Mouse (Mus musculus) lung, postnatal 25 days (tissue): ENCODE measurements around the gene Agpat4.
A peak's percentile ranks its signal among the peaks of the same experiment; 100 is the strongest.
"Not testable (repeated sequence)": the region's sequence is repeated elsewhere in the genome, so short reads cannot be mapped to it uniquely, and the experiment has no call there.

ENCODE experiments used
- DNase-seq: peaks from one replicate; pipeline ENCODE4 v3.0.0; 2022; ENCODE audit warnings: low spot score

The Agpat4 gene

GRCm38 (mm10) chr17:12195137-12195536 is 76.6 kb downstream of the Agpat4 start:
- DNase-seq, result peak; percentile 37

- DNase-seq, result no peak
These were observed 77.1 kb downstream of the Agpat4 start for GRCm38 (mm10) chr17:12195604-12196003.

DNA sequence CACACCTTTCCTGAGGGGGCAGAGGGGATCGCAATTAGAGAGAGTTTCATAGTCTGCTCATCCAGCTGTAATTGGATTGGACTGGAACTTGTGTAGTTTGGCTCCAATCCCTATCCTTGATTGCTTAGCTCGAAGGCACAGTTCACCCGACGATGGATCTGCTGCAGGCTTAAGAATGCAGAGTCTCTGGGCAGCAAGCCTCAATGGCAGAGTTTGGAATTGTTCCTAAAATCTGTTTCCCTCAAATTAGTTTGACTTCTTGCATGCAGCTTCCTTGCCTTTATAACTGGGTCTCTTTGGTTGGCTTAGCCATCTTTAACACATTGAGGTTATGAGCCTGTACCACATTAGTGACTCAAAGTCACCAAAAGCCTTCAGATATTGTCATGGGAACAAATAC is 81.4 kb downstream of the Agpat4 start:
- DNase-seq, result no peak

- no peak for DNase-seq
These were observed 82.6 kb downstream of the Agpat4 start for GRCm38 (mm10) chr17:12201086-12201485.

DNA sequence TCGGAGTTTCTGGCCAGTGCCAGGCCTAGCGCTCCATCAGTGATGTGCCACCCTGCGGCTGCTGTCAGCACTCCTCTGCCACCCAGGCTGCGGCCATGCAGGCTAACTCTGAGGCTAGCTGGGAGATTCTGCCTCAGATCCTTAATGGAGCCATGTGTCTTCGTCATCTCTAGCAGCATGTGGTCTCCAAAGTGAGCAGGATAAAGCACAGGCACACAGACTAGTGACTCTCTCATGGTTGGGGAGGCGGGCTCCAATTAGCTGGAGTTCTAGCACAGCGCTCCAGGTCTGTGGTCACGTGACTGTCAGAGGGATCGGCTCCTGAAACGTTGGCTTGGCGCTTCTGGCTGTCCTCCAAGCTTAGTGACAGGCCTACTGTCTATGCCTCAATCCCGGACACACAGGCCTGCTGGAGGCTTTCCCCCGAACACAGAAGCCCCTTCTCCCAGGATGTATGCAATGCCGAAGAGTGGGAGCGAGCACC is 85.0 kb downstream of the Agpat4 start:
- DNase-seq, result no peak

GRCm38 (mm10) chr17:12204246-12204645 is 85.7 kb downstream of the Agpat4 start:
- no peak for DNase-seq

DNA sequence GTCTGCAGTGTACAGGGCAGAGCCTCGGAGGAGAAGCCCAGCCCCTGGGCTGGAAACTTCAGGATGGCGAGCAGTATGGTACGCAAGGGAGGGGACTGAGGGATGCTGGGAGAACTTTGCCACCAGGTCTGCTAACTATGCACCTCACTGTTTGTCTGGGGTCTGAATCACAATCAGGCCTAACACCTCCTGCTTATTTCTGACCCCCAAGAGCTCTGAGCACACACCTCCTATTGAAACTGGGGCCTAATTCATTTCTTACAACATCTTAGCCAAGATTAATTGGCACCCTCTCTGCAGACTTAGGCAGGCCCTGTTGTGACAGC is 86.1 kb downstream of the Agpat4 start:
- DNase-seq, result no peak

DNA sequence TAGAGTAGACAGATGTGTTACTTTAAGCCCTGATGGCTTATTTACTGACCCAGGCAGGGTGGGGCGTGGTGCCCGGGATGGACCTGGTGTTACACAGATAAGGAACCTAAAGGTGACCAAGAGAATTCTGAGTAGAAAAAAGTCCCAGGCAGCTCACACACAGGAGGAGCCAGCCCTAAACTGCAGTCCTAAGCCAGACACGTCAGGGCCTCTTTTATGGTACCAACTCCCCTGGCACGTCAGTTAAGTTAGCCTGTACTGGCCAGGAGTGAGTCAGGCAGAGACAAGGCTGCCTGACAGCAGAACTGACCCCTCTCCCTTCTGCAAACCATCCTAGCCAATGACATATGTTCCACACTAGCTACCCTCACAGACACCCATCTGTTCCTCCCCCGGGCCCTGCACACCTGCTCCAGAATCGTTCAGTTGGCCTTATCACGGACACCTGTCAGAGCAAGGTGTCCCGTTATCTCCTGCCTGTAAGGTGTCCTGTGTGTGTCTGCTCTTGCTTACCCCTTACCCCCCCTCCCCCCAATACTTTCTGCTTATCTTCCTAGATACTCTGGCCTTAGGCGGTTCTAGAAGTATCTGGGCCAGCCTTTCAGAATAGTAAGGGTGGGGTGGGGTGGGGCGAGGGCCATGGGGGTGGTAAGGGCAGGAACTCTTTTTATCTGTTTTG is 86.7 kb downstream of the Agpat4 start:
- DNase-seq, result no peak

- no peak for DNase-seq
These were observed 87.2 kb downstream of the Agpat4 start for GRCm38 (mm10) chr17:12205694-12206075.

GRCm38 (mm10) chr17:12206248-12206647 is 87.7 kb downstream of the Agpat4 start:
- DNase-seq, result no peak

DNA sequence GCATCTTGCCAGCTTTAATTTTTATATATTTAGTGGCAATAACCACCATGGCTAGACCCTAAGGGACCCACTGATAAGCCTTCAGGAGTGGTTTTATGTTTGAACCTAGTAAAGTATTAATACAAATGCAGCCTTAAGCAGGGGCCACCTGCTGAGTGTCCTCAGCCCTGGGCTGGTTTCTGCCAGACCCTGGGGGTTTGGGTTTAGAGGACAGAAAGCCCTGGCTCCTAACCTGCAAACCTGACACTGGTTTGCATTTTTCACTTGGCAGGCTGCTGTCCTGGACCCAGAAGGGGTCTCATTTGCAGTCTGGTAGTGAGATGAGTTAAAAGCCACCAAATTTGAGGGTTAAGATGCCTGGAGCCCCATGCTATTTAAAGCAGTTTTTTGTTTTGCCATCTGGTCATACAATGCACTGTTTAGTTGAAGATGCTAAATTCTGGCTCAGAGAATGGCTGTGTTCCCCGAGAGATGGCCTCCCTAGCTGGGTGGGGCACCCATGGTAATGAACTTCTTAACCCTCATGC is 88.6 kb downstream of the Agpat4 start:
- no peak for DNase-seq

GRCm38 (mm10) chr17:12209481-12209880 is 91.0 kb downstream of the Agpat4 start:
- no peak for DNase-seq

GRCm38 (mm10) chr17:12210544-12211132 is 92.1 kb downstream of the Agpat4 start:
- peak; percentile 85 for DNase-seq

DNA sequence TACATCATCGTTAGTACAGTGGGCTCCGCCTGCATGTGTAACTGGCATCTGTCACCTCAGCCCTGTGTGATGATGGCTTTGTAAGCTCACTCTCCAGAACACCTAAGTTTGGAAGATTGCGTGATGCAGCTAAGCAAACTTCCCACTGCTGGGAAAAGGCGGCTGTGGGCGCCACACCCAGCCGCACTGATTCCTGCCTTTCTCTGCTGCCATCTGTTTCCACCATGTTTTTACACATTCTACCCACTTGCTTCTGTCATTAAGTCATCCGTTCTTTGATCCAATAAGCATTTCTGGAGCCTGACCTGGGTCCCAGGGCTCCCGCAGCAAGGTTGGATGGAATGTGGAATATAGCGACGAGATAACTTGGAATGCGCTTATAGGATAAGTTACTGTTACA is 93.4 kb downstream of the Agpat4 start:
- DNase-seq, result no peak

DNA sequence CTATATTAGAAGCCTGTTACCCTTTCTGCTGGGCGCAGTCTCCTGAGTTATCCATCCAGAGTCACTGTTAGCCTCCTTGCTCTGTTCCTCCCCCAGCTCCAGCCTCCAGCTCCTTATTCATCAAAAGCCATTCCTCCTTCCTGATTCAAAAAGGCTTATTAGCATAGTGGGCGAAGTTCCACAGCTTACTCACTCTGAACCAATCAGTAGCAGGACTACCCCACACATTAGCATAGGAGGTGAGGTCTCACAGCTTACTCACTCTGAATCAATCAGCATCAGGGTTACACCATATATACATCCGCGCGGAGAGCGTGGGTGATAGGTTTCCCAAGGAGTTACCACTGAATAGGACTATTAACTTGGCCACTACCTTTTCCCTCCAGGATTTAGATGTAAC is 93.8 kb downstream of the Agpat4 start:
- no peak for DNase-seq

- DNase-seq, result no peak
These were observed 94.9 kb downstream of the Agpat4 start for GRCm38 (mm10) chr17:12213430-12213829.

DNA sequence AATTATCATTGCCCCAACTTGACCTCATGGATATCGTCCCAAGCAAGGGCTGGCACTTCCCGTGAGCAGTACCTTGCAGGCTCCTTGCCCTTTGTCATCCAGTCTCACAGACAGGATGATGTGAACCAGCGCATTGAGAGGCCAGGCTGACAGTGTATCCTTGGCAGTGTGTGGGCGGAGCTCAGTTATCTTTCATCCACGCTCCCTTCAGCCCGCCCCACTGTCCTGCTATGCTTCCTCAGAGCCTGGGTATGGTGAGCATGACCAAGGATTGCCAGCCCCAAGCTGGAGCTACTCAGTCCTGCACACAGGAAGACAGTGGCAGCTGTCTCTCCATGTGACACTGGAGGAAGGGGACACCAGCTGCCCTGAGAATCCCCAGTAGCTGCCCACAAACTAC is 97.7 kb downstream of the Agpat4 start:
- no peak for DNase-seq

GRCm38 (mm10) chr17:12221926-12222325 is 103.4 kb downstream of the Agpat4 start:
- DNase-seq, result no peak

DNA sequence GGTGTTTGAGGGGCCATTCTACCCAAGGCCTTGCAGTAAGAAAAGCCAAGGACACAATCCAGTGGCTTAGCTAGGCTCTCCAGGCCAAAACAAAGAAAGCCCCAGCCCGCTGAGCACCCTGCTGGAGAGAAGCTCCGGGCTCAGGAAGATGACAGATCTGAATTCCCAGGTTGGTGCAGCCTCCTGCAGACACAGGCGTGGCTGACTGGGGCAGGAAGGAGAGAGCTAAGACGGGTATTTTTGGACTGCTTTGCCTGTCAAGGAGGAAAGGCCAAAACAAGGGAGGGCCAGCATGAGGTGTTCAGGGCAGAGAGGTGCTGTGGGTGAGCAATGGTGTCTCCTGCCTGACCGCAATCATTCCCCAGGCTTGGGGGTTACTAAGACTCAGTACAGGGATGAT is 105.2 kb downstream of the Agpat4 start:
- no peak for DNase-seq

GRCm38 (mm10) chr17:12224145-12224544 is 105.6 kb downstream of the Agpat4 start:
- no peak for DNase-seq

DNA sequence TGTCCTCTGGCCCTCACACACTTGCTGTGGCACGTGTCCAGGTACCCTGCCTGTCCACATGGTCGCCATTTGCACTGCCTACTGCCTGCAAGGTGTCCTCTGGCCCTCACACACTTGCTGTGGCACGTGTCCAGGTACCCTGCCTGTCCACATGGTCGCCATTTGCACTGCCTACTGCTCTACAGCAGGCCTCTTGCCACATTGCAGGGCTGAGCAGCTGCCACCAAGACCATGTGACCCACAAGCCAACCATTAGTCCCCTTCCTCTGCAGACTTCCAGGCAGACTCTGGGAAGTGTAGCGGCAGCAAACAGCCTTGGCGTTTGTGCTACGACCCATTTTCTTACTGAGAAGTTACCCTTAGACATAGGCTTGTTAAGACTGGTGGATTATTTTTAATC is 106.0 kb downstream of the Agpat4 start:
- not testable (repeated sequence) for DNase-seq

DNA sequence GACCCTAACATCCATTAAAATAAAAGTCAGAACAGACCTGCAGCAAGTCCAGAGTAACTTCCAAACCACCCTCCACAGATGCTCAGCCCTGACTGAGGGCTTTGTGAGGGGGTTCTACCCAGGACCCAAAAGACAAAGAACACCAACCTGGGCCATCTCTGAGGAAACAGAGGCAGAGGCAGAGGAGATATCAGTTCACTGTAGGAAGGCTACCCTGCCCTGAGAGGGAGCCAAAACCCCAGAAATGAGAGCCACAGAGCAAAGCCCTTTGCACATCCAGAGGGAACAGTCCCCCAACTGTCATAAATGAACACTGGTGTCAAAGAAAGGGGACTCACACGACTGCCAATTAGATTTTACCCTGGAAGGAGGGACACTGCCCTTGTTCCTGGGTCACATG is 106.7 kb downstream of the Agpat4 start:
- no peak for DNase-seq

DNA sequence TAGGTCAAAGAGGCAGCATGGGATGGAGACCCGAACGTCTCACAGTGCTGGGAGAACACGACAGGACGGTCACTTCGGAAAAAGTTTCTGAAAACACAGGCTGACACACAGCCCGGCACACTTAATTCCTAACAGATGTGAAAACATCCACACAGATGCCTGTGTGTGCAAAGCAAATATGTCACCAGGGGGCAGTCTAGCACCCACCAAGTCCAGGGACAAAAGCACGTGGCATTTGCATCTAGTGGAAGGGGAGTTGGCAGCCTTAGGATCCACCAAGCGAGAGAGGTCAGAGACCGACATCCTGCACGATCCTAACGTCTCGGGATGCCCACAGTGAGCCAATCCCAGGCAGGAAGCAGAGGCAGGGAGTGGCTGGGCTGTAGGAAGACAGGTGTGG is 108.0 kb downstream of the Agpat4 start:
- DNase-seq, result peak; percentile 32

DNA sequence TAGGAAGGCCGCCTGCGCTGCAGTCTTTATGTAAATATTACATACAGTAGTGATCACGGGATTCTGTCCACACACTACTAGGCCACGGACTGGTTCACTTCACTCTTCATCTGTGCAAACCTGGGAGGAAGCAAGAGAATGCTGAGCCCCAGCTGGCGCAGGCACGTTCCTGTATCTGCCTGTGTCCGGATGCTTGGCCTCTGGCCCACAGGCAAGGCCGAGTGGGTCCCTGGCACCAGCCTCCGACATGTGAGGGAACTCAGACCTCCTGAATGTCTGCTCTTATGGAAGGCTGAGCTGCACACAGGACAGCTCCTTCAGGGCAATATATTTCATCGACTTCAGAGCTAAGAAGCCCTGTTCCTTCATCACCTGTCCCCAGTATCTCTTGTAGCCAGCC is 109.5 kb downstream of the Agpat4 start:
- no peak for DNase-seq
